ENCODE assay signal across 27 mouse cellular contexts in the genomic region with DNA sequence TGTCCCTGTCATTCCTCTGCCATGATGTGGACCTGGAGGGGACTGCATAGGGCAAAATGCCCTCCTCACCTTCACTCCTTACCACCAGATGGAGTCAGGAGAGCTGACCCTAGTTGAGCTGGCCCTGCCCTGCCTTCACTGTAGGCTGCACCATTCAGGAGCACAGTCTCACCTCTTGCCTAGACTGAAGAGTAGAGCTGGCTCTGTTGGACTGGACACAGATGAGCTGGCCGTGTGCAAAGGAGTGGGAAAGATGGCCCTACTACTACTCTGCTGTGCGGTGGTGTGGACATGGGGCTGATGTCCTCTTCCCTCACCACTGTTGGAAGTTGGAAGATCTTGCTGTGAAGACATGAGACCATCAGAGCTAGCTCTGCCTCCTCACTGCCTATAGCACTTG.
A peak's percentile ranks its signal among the peaks of the same experiment; 100 is the strongest.
DNase-seq lines count a peak whose midpoint lies in the region; ATAC-seq and TF ChIP-seq lines count a peak whose summit lies in the region.
"Had no signal": no experiment of that assay in that cellular context is flagged by ENCODE, and none has a peak within 500 bp of the region (broad histone marks: within the 10 kb centered on the region; RNA-seq: fewer than 3 reads in every experiment).

No protein-coding gene starts in this region.

- no peak overlapping the region for H3K4me3 ChIP-seq in kidney, embryonic 16.5 days (ENCODE audit: low read length)
- no peak overlapping the region for H3K4me3 ChIP-seq in ES-E14 (ENCODE audit: insufficient read depth in 1 of 2, low read depth in 1 of 2, low read length in 2 of 2, poor library complexity in 1 of 2, severe bottlenecking in 1 of 2)
- H3K4me3 ChIP-seq: embryonic facial prominence, embryonic 13.5 days; embryonic facial prominence, embryonic 15.5 days; erythroblast, embryonic 14.5 days; forebrain, embryonic 10.5 days; forebrain, embryonic 12.5 days had no signal

- H3K27me3 ChIP-seq in kidney, embryonic 16.5 days (ENCODE audit: insufficient read depth, low read length): no peaks in the 10 kb centered on the region
- H3K27me3 ChIP-seq: embryonic facial prominence, embryonic 13.5 days; embryonic facial prominence, embryonic 15.5 days; forebrain, embryonic 12.5 days; Patski had no signal

- in situ Hi-C loops in ES-E14 (cut with MboI; ENCODE audit: low sequenced_read_pairs in 2 of 2, unreplicated experiment in 2 of 2): no loop called here

- no peaks in the 10 kb centered on the region for H3K4me1 ChIP-seq in kidney, embryonic 16.5 days (ENCODE audit: insufficient read depth, low read length)
- H3K4me1 ChIP-seq in ES-E14 (ENCODE audit: control insufficient read depth in 2 of 2, insufficient read depth in 2 of 2, low read length in 2 of 2, poor library complexity in 1 of 2): no peaks in the 10 kb centered on the region
- H3K4me1 ChIP-seq: embryonic facial prominence, embryonic 13.5 days; embryonic facial prominence, embryonic 15.5 days; forebrain, embryonic 10.5 days; forebrain, embryonic 12.5 days had no signal

- H3K36me3 ChIP-seq in kidney, embryonic 16.5 days (ENCODE audit: insufficient read depth, low read length): no peaks in the 10 kb centered on the region
- H3K36me3 ChIP-seq in ES-E14 (ENCODE audit: control insufficient read depth, insufficient read depth, low read length, poor library complexity, severe bottlenecking): no peaks in the 10 kb centered on the region
- H3K36me3 ChIP-seq: embryonic facial prominence, embryonic 13.5 days; embryonic facial prominence, embryonic 15.5 days; forebrain, embryonic 10.5 days; forebrain, embryonic 12.5 days; G1E had no signal

- ATAC-seq in kidney, embryonic 16.5 days (ENCODE audit: low FRiP score, low TSS enrichment): peak; percentile 57; the same call in 1 of the 2 replicates
- ATAC-seq in monocyte, adult 5-6 weeks (replicated peaks; ENCODE audit: insufficient number of reproducible peaks, low FRiP score, low TSS enrichment, poor library complexity, severe bottlenecking): peak; percentile 17; the same call in 1 of the 2 replicates
- ATAC-seq: activated CD4-positive, CD25-positive, alpha-beta regulatory T cell, adult 4 months; forebrain, embryonic 14.5 days; forebrain, embryonic 16.5 days; Patski had no signal

- 84% methylated on average over 2 of the region's 2 CpGs for whole genome bisulfite sequencing in kidney, embryonic 16.5 days

- no peak overlapping the region for H3K4me2 ChIP-seq in kidney, embryonic 16.5 days (replicated peaks; ENCODE audit: low read depth, low read length)
- H3K4me2 ChIP-seq: embryonic facial prominence, embryonic 13.5 days; embryonic facial prominence, embryonic 15.5 days; forebrain, embryonic 12.5 days had no signal

- peak; percentile 79 for DNase-seq in heart, adult 11 months
- no peak for DNase-seq in heart, postnatal 4 days
- DNase-seq in kidney, postnatal 4 days: no peak
- no peak for DNase-seq in ES-E14 (ENCODE audit: low read depth, low spot score)
- DNase-seq in ovary, postnatal 36 days (ENCODE audit: low spot score): no peak
- DNase-seq in cerebellum, postnatal 14 days: no peak
- DNase-seq: adrenal gland, adult 8-10 months; adrenal gland, postnatal 14 days; adrenal gland, postnatal 36 days; cerebellum, adult 11-12 months; cerebellum, adult 2 months; cerebellum, adult 9-10 months; cerebellum, postnatal 10 days; cerebellum, postnatal 36 days; embryo, embryonic 11 days had no signal

- no peak overlapping the region for H3K27ac ChIP-seq in kidney, embryonic 16.5 days (ENCODE audit: low read length)
- peak overlapping the region; percentile 10; the same call in 1 of the 2 replicates for H3K27ac ChIP-seq in ES-E14 (ENCODE audit: insufficient read depth, low read depth, low read length, poor library complexity, severe bottlenecking)
- H3K27ac ChIP-seq: embryonic facial prominence, embryonic 13.5 days; embryonic facial prominence, embryonic 15.5 days; forebrain, embryonic 10.5 days; forebrain, embryonic 12.5 days had no signal

- no peaks in the 10 kb centered on the region for H3K9me3 ChIP-seq in kidney, embryonic 16.5 days (ENCODE audit: low read length)
- no peaks in the 10 kb centered on the region for H3K9me3 ChIP-seq in ES-E14 (ENCODE audit: control insufficient read depth, insufficient read depth, low read depth, low read length)
- H3K9me3 ChIP-seq: embryonic facial prominence, embryonic 13.5 days; embryonic facial prominence, embryonic 15.5 days; forebrain, embryonic 10.5 days; forebrain, embryonic 12.5 days had no signal

- H3K9ac ChIP-seq in kidney, embryonic 16.5 days (replicated peaks; ENCODE audit: low read length): no peak overlapping the region
- H3K9ac ChIP-seq in ES-E14 (ENCODE audit: insufficient read depth, low read depth, low read length, poor library complexity, severe bottlenecking): no peak overlapping the region
- H3K9ac ChIP-seq: embryonic facial prominence, embryonic 13.5 days; embryonic facial prominence, embryonic 15.5 days; forebrain, embryonic 12.5 days had no signal

TF ChIP-seq in ES-E14, 5 proteins besides CTCF, POLR2A, EP300 and RAD21:
- TF ChIP-seq HCFC1 (IDR thresholded peaks at IDR 0.05; ENCODE audit: borderline replicate concordance, insufficient read depth, low read length) (no peak), ZNF384 (IDR thresholded peaks at IDR 0.05; ENCODE audit: low read depth, low read length) (no peak), CHD2 (IDR thresholded peaks at IDR 0.05; ENCODE audit: low read depth, low read length) (no peak), ZC3H11A (IDR thresholded peaks at IDR 0.05; ENCODE audit: borderline replicate concordance, low read depth, low read length) (no peak), MAFK (IDR thresholded peaks at IDR 0.05; ENCODE audit: insufficient read depth, low read depth, low read length) (no peak)
